8 mouse cellular contexts compared by ENCODE assay signal in genomic region chr4:46642924-46643675, GRCm38 (mm10). TPM values are rescaled to one million over a fixed set of nuclear protein-coding genes. Genes with fewer than 3 reads are reported as not detected.
DNase-seq lines count a peak whose midpoint lies in the region; TF ChIP-seq lines count a peak whose summit lies in the region.

No protein-coding gene starts in this region.

- peak overlapping the region; percentile 93 for H3K27ac ChIP-seq in bone marrow macrophage, adult 2 months (ENCODE audit: insufficient read depth, low read depth, low read length)

- H3K4me1 ChIP-seq in bone marrow macrophage, adult 2 months (ENCODE audit: control insufficient read depth, insufficient read depth, low read length): peaks cover 24% of the 10 kb centered on the region

- intact Hi-C loops in left cerebral cortex, postnatal 36 days (cut with DNase I): no loop called here

- DNase-seq in adrenal gland, postnatal 10 days: peak; percentile 40
- DNase-seq in adrenal gland, adult 18-20 months (ENCODE audit: low spot score in 2 of 2): no peak
- peak; percentile 23 to 44 for DNase-seq in kidney, adult 8-10 months
- peak; percentile 34 for DNase-seq in lung, postnatal 14 days
- DNase-seq in layer of hippocampus, postnatal 10 days (ENCODE audit: low spot score in 2 of 2): no peak
- no peak for DNase-seq in left cerebral cortex, postnatal 36 days (ENCODE audit: low spot score in 2 of 2)
- no peak for DNase-seq in MN1 (ENCODE audit: low spot score)

- no peak for TF ChIP-seq CTCF in bone marrow macrophage, adult 2 months (IDR thresholded peaks at IDR 0.05; ENCODE audit: low read depth, low read length)

- H3K4me3 ChIP-seq in bone marrow macrophage, adult 2 months (ENCODE audit: insufficient read depth, low read length): no peak overlapping the region

- TF ChIP-seq POLR2A in bone marrow macrophage, adult 2 months (IDR thresholded peaks at IDR 0.05; ENCODE audit: borderline replicate concordance, low read depth, low read length): no peak

RNA-seq across cellular contexts. Expression of gene Tbc1d2, which starts 6.9 kb away (rescaled TPM):
- total RNA-seq in adrenal gland, postnatal 10 days (2021): 1 to 10 TPM; 2.2 to 3.7 TPM
- 1 to 10 TPM; 1.4 to 3.3 TPM for total RNA-seq in adrenal gland, adult 18-20 months (2021)
- 2.9 and 3.3 TPM in 2 replicates for polyA plus RNA-seq in bone marrow macrophage, adult 2 months (2012; ENCODE audit: insufficient read depth, insufficient read length, missing spikeins)
- 1 to 10 TPM; 2.5 to 2.9 TPM for total RNA-seq in layer of hippocampus, postnatal 10 days (2021)
- 1 to 10 TPM; 2.7 to 3.8 TPM for total RNA-seq in left cerebral cortex, postnatal 36 days (2021)

RNA-seq across cellular contexts. Expression of gene Coro2a, which starts 41.1 kb away (rescaled TPM):
- 1 to 10 TPM; 3.0 to 4.3 TPM for total RNA-seq in adrenal gland, postnatal 10 days (2021)
- total RNA-seq in adrenal gland, adult 18-20 months (2021): 1 to 10 TPM; 2.1 to 2.6 TPM
- 53.0 and 59.7 TPM in 2 replicates for polyA plus RNA-seq in bone marrow macrophage, adult 2 months (2012; ENCODE audit: insufficient read depth, insufficient read length, missing spikeins)
- 10 to 100 TPM; 35.6 to 37.6 TPM for total RNA-seq in layer of hippocampus, postnatal 10 days (2021)
- total RNA-seq in left cerebral cortex, postnatal 36 days (2021): 10 to 100 TPM; 27.2 to 29.4 TPM

Comparison
In these comparisons a context has a peak if more than half of its experiments do, and no peak if none do; other contexts are left out.
1. DNase-seq: peak in adrenal gland, postnatal 10 days (single experiment), kidney, adult 8-10 months (2 of 2) and lung, postnatal 14 days (single experiment); none in adrenal gland, adult 18-20 months (0 of 2), layer of hippocampus, postnatal 10 days (0 of 2), left cerebral cortex, postnatal 36 days (0 of 2) and MN1 (single experiment).
2. RNA of gene Coro2a, which starts 41.1 kb away (total RNA-seq): 35.6 to 37.6 TPM in layer of hippocampus, postnatal 10 days and 27.2 to 29.4 TPM in left cerebral cortex, postnatal 36 days; 3.0 to 4.3 TPM in adrenal gland, postnatal 10 days and 2.1 to 2.6 TPM in adrenal gland, adult 18-20 months; every median in the first group is over 4 times any median in the second.